Mouse (Mus musculus) limb, embryonic 11.5 days (tissue): ENCODE results near the gene Tango6. TPM values are rescaled to one million over a fixed set of nuclear protein-coding genes. Genes with fewer than 3 reads are reported as not detected.

Experiments
- ATAC-seq: fragments of 200-750 bp; cut with Nextera tagmentation; 2 replicates; pipeline ENCODE4 v1.8.0; 2017; ENCODE audit warnings: low read depth; ENCODE audit not compliant: insufficient number of reproducible peaks, low FRiP score, low TSS enrichment
- DNase-seq: peaks from one replicate; pipeline ENCODE4 v3.0.0-alpha.2; 2015; ENCODE audit warnings: low spot score
- H3K27ac ChIP-seq: fragments of 300-500 bp; sonication (generic); replicated peaks from 2 replicates; pipeline ENCODE4 v1.5.1; 2014; ENCODE audit warnings: low read depth, mild to moderate bottlenecking, low read length
- H3K27me3 ChIP-seq: fragments of 300-500 bp; sonication (generic); 2 replicates; pipeline ENCODE4 v1.6.1; 2014; ENCODE audit warnings: mild to moderate bottlenecking, low read length, mixed read lengths; ENCODE audit not compliant: control insufficient read depth, insufficient read depth
- H3K36me3 ChIP-seq: fragments of 300-500 bp; sonication (generic); 2 replicates; pipeline ENCODE4 v1.6.1; 2014; ENCODE audit warnings: mild to moderate bottlenecking, low read length, moderate library complexity, mixed read lengths; ENCODE audit not compliant: control insufficient read depth, insufficient read depth
- H3K4me1 ChIP-seq: fragments of 300-500 bp; sonication (generic); 2 replicates; pipeline ENCODE4 v1.6.1; 2014; ENCODE audit warnings: low read length, mixed read lengths; ENCODE audit not compliant: control insufficient read depth, insufficient read depth
- H3K4me2 ChIP-seq: fragments of 300-500 bp; sonication (generic); 2 replicates; pipeline ENCODE4 v1.6.1; 2014; ENCODE audit warnings: low read depth, mild to moderate bottlenecking, moderate library complexity; ENCODE audit not compliant: severe bottlenecking
- H3K4me3 ChIP-seq: fragments of 300-500 bp; sonication (generic); 2 replicates; pipeline ENCODE4 v1.5.1; 2014; ENCODE audit warnings: low read depth, low read length
- H3K9ac ChIP-seq: fragments of 300-500 bp; sonication (generic); 2 replicates; pipeline ENCODE4 v1.6.1; 2014; ENCODE audit warnings: mild to moderate bottlenecking, low read length
- H3K9me3 ChIP-seq: fragments of 300-500 bp; sonication (generic); 2 replicates; pipeline ENCODE4 v1.6.1; 2016; ENCODE audit warnings: low read length; ENCODE audit not compliant: control insufficient read depth
- WGBS: fragments of 180-500 bp; shearing (Covaris S2); extraction: QIAGEN DNeasy Blood & Tissue Kit; methylation state at CpG from one replicate; pipeline ENCODE4 v1.1.7; 2014; 5-methylcytosine and 5-hydroxymethylcytosine counted together
- polyA plus RNA-seq: library from polyadenylated mRNA; unstranded; fragments of >200 nt; fragmentation: Nextera tagmentation; extraction: Ambion mirVana; gene quantifications from 2 replicates; pipeline ENCODE4 v1.2.1, GENCODE M21; 2014

The Tango6 gene
- 10.0 and 10.5 TPM in 2 replicates for polyA plus RNA-seq

GRCm38 (mm10) chr8:106682971-106683668 lies at the start of gene Tango6:
Gene Tango6, plus strand, starts transcription at chr8:106683068.
- peak; percentile 96 for ATAC-seq
- Histone ChIP-seq H3K9ac (peak within 1 kb of the TSS; percentile 79), H3K36me3 (no peaks in the 10 kb centered on the region), H3K9me3 (no peaks in the 10 kb centered on the region), H3K4me2 (peak within 1 kb of the TSS; percentile 42), H3K4me3 (peak within 1 kb of the TSS; percentile 71), H3K27me3 (no peaks in the 10 kb centered on the region), H3K27ac (peak within 1 kb of the TSS; percentile 87), H3K4me1 (peaks cover 11% of the 10 kb centered on the region; the same call in 1 of the 2 replicates)
- peak; percentile 93 for DNase-seq
- WGBS, result under 1% methylated on average over 50 of the region's 50 CpGs

GRCm38 (mm10) chr8:106633361-106634158 lies 49.3 kb upstream of the Tango6 start:
- no peak overlapping the region for H3K27ac ChIP-seq
- no peaks in the 10 kb centered on the region for H3K36me3 ChIP-seq
- H3K4me2 ChIP-seq, result no peak overlapping the region
- ATAC-seq (no peak), DNase-seq (no peak)
- 73% methylated on average over 17 of the region's 17 CpGs for WGBS
- no peaks in the 10 kb centered on the region for H3K27me3 ChIP-seq
- no peak overlapping the region for H3K4me3 ChIP-seq
- no peaks in the 10 kb centered on the region for H3K4me1 ChIP-seq
- no peak overlapping the region for H3K9ac ChIP-seq
- no peaks in the 10 kb centered on the region for H3K9me3 ChIP-seq

GRCm38 (mm10) chr8:106635284-106635683 lies 47.6 kb upstream of the Tango6 start:
- ATAC-seq, result no peak
- no peak for DNase-seq
- Histone ChIP-seq H3K4me1 (no peaks in the 10 kb centered on the region), H3K4me3 (no peak overlapping the region), H3K27me3 (no peaks in the 10 kb centered on the region), H3K27ac (no peak overlapping the region), H3K36me3 (no peaks in the 10 kb centered on the region), H3K9me3 (no peaks in the 10 kb centered on the region), H3K9ac (no peak overlapping the region), H3K4me2 (no peak overlapping the region)
- 29% methylated on average over 5 of the region's 5 CpGs for WGBS

GRCm38 (mm10) chr8:106637446-106637845 lies 45.4 kb upstream of the Tango6 start:
- WGBS, result 85% methylated on average over 4 of the region's 4 CpGs
- no peak for ATAC-seq
- Histone ChIP-seq H3K36me3 (no peaks in the 10 kb centered on the region), H3K4me3 (no peak overlapping the region), H3K4me1 (no peaks in the 10 kb centered on the region), H3K9ac (0 out of 2 replicates have a peak overlapping the region, but pooled peaks have one; percentile 12), H3K27ac (no peak overlapping the region), H3K9me3 (no peaks in the 10 kb centered on the region), H3K27me3 (no peaks in the 10 kb centered on the region), H3K4me2 (no peak overlapping the region)
- DNase-seq, result no peak

- Histone ChIP-seq H3K36me3 (no peaks in the 10 kb centered on the region), H3K27me3 (no peaks in the 10 kb centered on the region), H3K4me1 (no peaks in the 10 kb centered on the region), H3K9me3 (no peaks in the 10 kb centered on the region), H3K9ac (no peak overlapping the region), H3K4me3 (no peak overlapping the region), H3K27ac (no peak overlapping the region), H3K4me2 (no peak overlapping the region)
- ATAC-seq (no peak), DNase-seq (no peak)
- WGBS, result 80% methylated on average over 7 of the region's 7 CpGs
Observed at GRCm38 (mm10) chr8:106638768-106639295, 44.0 kb upstream of the Tango6 start.

GRCm38 (mm10) chr8:106640212-106640611 lies 42.7 kb upstream of the Tango6 start:
- no peak overlapping the region for H3K4me3 ChIP-seq
- H3K9ac ChIP-seq, result no peak overlapping the region
- H3K27me3 ChIP-seq, result no peaks in the 10 kb centered on the region
- ATAC-seq, result no peak
- H3K36me3 ChIP-seq, result no peaks in the 10 kb centered on the region
- WGBS, result 93% methylated on average over 7 of the region's 7 CpGs
- DNase-seq, result no peak
- no peak overlapping the region for H3K4me2 ChIP-seq
- H3K27ac ChIP-seq, result no peak overlapping the region
- H3K9me3 ChIP-seq, result no peaks in the 10 kb centered on the region
- H3K4me1 ChIP-seq, result no peaks in the 10 kb centered on the region

GRCm38 (mm10) chr8:106640921-106641320 lies 41.9 kb upstream of the Tango6 start:
- no peaks in the 10 kb centered on the region for H3K36me3 ChIP-seq
- H3K4me3 ChIP-seq, result no peak overlapping the region
- no peak overlapping the region for H3K9ac ChIP-seq
- no peak overlapping the region for H3K27ac ChIP-seq
- DNase-seq, result no peak
- 86% methylated on average over 5 of the region's 5 CpGs for WGBS
- no peak overlapping the region for H3K4me2 ChIP-seq
- H3K4me1 ChIP-seq, result no peaks in the 10 kb centered on the region
- no peak for ATAC-seq
- H3K9me3 ChIP-seq, result no peaks in the 10 kb centered on the region
- H3K27me3 ChIP-seq, result no peaks in the 10 kb centered on the region

GRCm38 (mm10) chr8:106642172-106642571 lies 40.7 kb upstream of the Tango6 start:
- no peaks in the 10 kb centered on the region for H3K4me1 ChIP-seq
- H3K4me2 ChIP-seq, result no peak overlapping the region
- H3K9me3 ChIP-seq, result no peaks in the 10 kb centered on the region
- 81% methylated on average over 2 of the region's 2 CpGs for WGBS
- no peak overlapping the region for H3K4me3 ChIP-seq
- H3K27ac ChIP-seq, result no peak overlapping the region
- ATAC-seq (no peak), DNase-seq (no peak)
- H3K27me3 ChIP-seq, result no peaks in the 10 kb centered on the region
- no peaks in the 10 kb centered on the region for H3K36me3 ChIP-seq
- no peak overlapping the region for H3K9ac ChIP-seq
